Mouse (Mus musculus): ENCODE measurements around the gene Sptlc3. TPM values are rescaled to one million over a fixed set of nuclear protein-coding genes. Genes with fewer than 3 reads are reported as not detected.

Sptlc3 gene
- polyA plus RNA-seq, 1 experiment: not detected

DNA sequence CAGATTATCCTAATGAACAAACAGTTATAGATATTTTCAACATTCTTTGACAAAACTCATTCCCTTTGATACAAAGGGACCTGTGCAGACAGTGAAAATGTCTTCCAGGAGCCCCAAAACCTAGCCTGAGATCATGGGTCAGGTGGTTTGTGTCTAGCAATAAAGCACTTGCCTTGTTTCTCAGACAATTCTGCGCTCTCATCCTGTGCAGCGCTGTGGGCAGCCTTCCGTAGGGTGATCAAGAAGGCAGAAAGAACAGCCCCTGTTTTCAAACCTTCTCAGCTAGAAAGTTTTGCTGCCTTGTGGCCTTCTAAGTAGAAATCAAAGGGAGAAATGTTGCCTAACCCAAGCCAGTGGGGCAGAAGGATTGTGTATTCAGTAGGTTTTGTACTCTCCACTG lies 135.9 kb downstream of the Sptlc3 start:
- no peak for DNase-seq (ENCODE audit: low read depth in 1 of 2, low spot score in 2 of 2)
- 87% methylated on average over 3 of the region's 3 CpGs for WGBS
- Histone ChIP-seq H3K36me3 (ENCODE audit: control insufficient read depth, insufficient read depth, low read length) (no peaks in the 10 kb centered on the region), H3K4me3 (ENCODE audit: extremely low read depth, insufficient read depth, insufficient read length) (no peak overlapping the region), H3K27ac (ENCODE audit: insufficient read depth, low read length) (no peak overlapping the region), H3K4me1 (ENCODE audit: control insufficient read depth, insufficient read depth, insufficient read length) (no peaks in the 10 kb centered on the region), H3K27me3 (ENCODE audit: control insufficient read depth, insufficient read depth, low read length) (no peaks in the 10 kb centered on the region)
- no peak for TF ChIP-seq POLR2A (IDR thresholded peaks at IDR 0.05; ENCODE audit: low read depth, low read length)
- TF ChIP-seq CTCF (IDR thresholded peaks at IDR 0.05; ENCODE audit: extremely low read depth, insufficient read depth, insufficient read length, insufficient replicate concordance): no peak

DNA sequence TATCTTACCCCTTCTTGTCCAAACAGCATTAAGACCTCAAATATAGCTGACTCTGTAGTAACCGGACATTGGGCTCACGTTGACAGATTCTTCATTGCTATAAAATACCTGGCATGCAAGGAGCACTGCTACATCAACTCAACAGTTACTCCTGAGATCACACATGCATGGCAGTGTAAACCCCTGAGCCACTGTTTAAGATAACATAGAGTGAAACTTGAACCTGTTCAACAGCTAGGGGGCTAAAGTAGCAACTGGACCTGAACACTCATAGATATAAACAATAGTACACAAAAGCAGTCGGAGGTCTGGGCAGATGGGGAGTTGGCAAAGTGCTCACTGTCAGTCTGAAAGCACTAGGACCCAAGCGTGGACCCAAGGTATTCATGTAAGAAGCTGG lies 140.8 kb downstream of the Sptlc3 start:
- Histone ChIP-seq H3K27ac (ENCODE audit: insufficient read depth, low read length) (no peak overlapping the region), H3K4me1 (ENCODE audit: control insufficient read depth, insufficient read depth, insufficient read length) (no peaks in the 10 kb centered on the region), H3K36me3 (ENCODE audit: control insufficient read depth, insufficient read depth, low read length) (no peaks in the 10 kb centered on the region), H3K27me3 (ENCODE audit: control insufficient read depth, insufficient read depth, low read length) (no peaks in the 10 kb centered on the region), H3K4me3 (ENCODE audit: extremely low read depth, insufficient read depth, insufficient read length) (no peak overlapping the region)
- DNase-seq (ENCODE audit: low read depth in 1 of 2, low spot score in 2 of 2): no peak
- 80% methylated on average over 4 of the region's 4 CpGs for WGBS
- TF ChIP-seq CTCF (IDR thresholded peaks at IDR 0.05; ENCODE audit: extremely low read depth, insufficient read depth, insufficient read length, insufficient replicate concordance): no peak
- TF ChIP-seq POLR2A (IDR thresholded peaks at IDR 0.05; ENCODE audit: low read depth, low read length): no peak

DNA sequence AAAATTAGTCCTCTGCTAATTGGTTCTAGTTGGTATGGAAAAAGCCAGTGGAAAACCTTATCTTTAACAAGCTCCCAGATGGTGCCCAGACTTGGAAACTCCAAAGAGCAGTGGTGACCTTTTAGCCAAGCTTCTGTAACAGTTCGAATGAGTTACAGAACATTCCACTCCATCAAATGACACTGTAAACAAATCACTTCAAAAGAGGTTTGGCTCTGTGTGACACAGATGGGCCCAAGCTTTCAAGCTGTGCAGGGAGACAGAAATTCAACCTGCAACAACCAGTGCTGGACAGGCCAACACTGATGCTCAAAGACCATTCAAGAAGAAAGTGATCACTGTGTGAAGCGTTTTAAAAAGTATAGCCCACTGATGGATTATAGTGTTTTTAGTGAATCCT lies 144.1 kb downstream of the Sptlc3 start:
- no peaks in the 10 kb centered on the region for H3K36me3 ChIP-seq (ENCODE audit: control insufficient read depth, insufficient read depth, low read length)

DNA sequence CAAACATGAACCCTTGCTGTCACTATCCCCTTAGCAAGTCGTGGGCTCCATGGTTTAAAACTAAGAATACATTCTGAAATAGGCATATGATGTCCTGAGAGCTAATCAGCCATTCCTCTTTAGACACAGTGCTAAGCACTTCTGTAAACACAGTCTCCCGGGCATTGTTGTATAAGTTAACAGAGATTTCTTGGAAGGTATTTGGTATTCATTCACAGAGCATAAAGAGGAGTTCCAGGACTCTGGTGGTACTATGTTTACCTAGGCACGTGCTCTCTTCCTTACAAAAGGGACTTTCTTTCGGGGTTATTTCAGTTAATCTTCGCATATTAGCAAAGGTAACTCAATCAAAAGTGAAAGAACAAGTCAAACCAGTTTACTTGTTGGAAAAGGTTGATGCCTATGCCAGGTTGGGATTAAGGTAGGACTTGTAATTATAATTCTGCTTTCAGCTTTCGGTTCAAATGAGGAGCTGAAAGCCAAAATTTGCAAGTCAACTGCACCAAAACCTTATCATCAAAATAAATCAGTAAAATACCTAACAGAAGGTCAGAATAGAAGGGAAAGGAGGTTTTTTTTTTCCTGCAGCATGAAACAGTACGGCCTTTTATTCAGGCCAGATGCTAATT lies 148.2 kb downstream of the Sptlc3 start:
- H3K4me3 ChIP-seq (ENCODE audit: extremely low read depth, insufficient read depth, insufficient read length): no peak overlapping the region
- H3K4me1 ChIP-seq (ENCODE audit: control insufficient read depth, insufficient read depth, insufficient read length): no peaks in the 10 kb centered on the region
- TF ChIP-seq POLR2A (IDR thresholded peaks at IDR 0.05; ENCODE audit: low read depth, low read length): no peak
- no peak for TF ChIP-seq CTCF (IDR thresholded peaks at IDR 0.05; ENCODE audit: extremely low read depth, insufficient read depth, insufficient read length, insufficient replicate concordance)
- no peak for DNase-seq (ENCODE audit: low read depth in 1 of 2, low spot score in 2 of 2)
- H3K27me3 ChIP-seq (ENCODE audit: control insufficient read depth, insufficient read depth, low read length): no peaks in the 10 kb centered on the region
- 72% methylated on average over 7 of the region's 7 CpGs for WGBS
- no peaks in the 10 kb centered on the region for H3K36me3 ChIP-seq (ENCODE audit: control insufficient read depth, insufficient read depth, low read length)
- H3K27ac ChIP-seq (ENCODE audit: insufficient read depth, low read length): no peak overlapping the region

More for the DNA sequence above, 144.1 kb downstream of the Sptlc3 start:
- 67% methylated on average over 2 of the region's 2 CpGs for WGBS
- Histone ChIP-seq H3K4me1 (ENCODE audit: control insufficient read depth, insufficient read depth, insufficient read length) (no peaks in the 10 kb centered on the region), H3K27me3 (ENCODE audit: control insufficient read depth, insufficient read depth, low read length) (no peaks in the 10 kb centered on the region), H3K27ac (ENCODE audit: insufficient read depth, low read length) (no peak overlapping the region), H3K4me3 (ENCODE audit: extremely low read depth, insufficient read depth, insufficient read length) (no peak overlapping the region)
- no peak for TF ChIP-seq POLR2A (IDR thresholded peaks at IDR 0.05; ENCODE audit: low read depth, low read length)
- TF ChIP-seq CTCF (IDR thresholded peaks at IDR 0.05; ENCODE audit: extremely low read depth, insufficient read depth, insufficient read length, insufficient replicate concordance): no peak
- DNase-seq (ENCODE audit: low read depth in 1 of 2, low spot score in 2 of 2): no peak

DNA sequence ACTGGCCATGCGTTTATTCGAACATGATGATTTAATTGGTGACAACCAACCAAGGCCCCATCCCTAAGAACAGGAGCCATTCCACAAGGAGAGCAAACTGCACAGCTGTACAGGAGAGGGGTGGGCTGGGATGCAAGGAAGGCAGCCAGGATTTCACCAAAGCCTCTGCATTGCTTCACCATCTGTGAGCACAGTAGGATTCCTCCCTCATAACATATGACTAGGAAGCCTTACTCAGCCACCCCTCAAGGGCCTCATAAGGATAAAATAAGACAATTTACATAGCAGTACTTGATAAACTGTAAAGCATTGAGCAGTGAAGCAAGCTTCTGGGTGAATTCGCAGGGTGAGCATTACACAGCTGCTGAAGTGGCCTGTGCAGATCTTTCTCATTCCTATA lies 155.8 kb downstream of the Sptlc3 start:
- Histone ChIP-seq H3K4me1 (ENCODE audit: control insufficient read depth, insufficient read depth, insufficient read length) (no peaks in the 10 kb centered on the region), H3K27me3 (ENCODE audit: control insufficient read depth, insufficient read depth, low read length) (no peaks in the 10 kb centered on the region), H3K4me3 (ENCODE audit: extremely low read depth, insufficient read depth, insufficient read length) (no peak overlapping the region), H3K27ac (ENCODE audit: insufficient read depth, low read length) (no peak overlapping the region), H3K36me3 (ENCODE audit: control insufficient read depth, insufficient read depth, low read length) (no peaks in the 10 kb centered on the region)
- TF ChIP-seq CTCF (IDR thresholded peaks at IDR 0.05; ENCODE audit: extremely low read depth, insufficient read depth, insufficient read length, insufficient replicate concordance) (no peak), POLR2A (IDR thresholded peaks at IDR 0.05; ENCODE audit: low read depth, low read length) (no peak)
- DNase-seq (ENCODE audit: low read depth in 1 of 2, low spot score in 2 of 2): no peak
- 91% methylated on average over 3 of the region's 3 CpGs for WGBS

DNA sequence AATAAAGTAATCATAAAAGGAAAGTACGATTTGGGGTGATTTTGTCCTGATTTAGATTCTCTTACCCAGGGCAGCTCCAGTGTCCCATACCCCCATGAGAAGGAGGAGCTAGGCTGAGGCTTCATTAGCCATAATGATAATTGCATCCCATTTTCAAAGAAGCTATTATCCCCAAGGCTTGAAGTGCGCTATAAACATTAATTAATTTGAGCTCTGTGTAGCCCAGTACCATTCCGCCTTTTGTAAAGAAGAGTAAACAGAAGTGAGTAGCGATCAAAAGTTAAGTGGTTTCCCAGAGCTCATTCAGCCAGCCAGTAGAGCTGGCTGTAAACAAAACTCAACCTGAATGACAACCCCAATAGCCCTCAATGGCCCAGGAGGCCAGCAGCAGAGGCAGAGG lies 163.0 kb downstream of the Sptlc3 start:
- WGBS: 75% methylated on average over 4 of the region's 4 CpGs
- Histone ChIP-seq H3K27me3 (ENCODE audit: control insufficient read depth, insufficient read depth, low read length) (no peaks in the 10 kb centered on the region), H3K27ac (ENCODE audit: insufficient read depth, low read length) (no peak overlapping the region), H3K4me1 (ENCODE audit: control insufficient read depth, insufficient read depth, insufficient read length) (no peaks in the 10 kb centered on the region), H3K4me3 (ENCODE audit: extremely low read depth, insufficient read depth, insufficient read length) (no peak overlapping the region), H3K36me3 (ENCODE audit: control insufficient read depth, insufficient read depth, low read length) (no peaks in the 10 kb centered on the region)
- TF ChIP-seq CTCF (IDR thresholded peaks at IDR 0.05; ENCODE audit: extremely low read depth, insufficient read depth, insufficient read length, insufficient replicate concordance): no peak
- no peak for TF ChIP-seq POLR2A (IDR thresholded peaks at IDR 0.05; ENCODE audit: low read depth, low read length)
- no peak for DNase-seq (ENCODE audit: low read depth in 1 of 2, low spot score in 2 of 2)

DNA sequence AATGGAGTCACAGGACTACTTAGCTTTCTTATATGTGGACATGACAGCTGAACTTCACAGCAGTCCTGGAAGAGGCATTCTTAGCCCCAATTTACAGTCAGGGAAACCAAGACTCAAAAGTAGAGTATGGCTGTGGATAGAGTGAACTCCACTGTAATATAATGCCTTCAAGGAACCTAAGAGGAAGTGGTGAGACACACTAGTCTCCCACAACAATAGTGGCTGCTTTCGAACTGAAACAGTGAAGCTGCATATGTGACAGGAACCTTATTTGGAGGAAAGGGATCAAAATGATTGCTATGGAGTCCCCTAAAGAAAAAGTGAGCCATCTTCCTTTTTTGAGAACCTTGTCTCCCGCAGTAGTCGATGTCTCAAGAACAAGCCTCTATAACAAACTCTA lies 178.1 kb downstream of the Sptlc3 start:
- H3K4me1 ChIP-seq (ENCODE audit: control insufficient read depth, insufficient read depth, insufficient read length): no peaks in the 10 kb centered on the region
- WGBS: 35% methylated on average over 3 of the region's 3 CpGs
- no peak overlapping the region for H3K4me3 ChIP-seq (ENCODE audit: extremely low read depth, insufficient read depth, insufficient read length)
- H3K36me3 ChIP-seq (ENCODE audit: control insufficient read depth, insufficient read depth, low read length): no peaks in the 10 kb centered on the region
- TF ChIP-seq CTCF (IDR thresholded peaks at IDR 0.05; ENCODE audit: extremely low read depth, insufficient read depth, insufficient read length, insufficient replicate concordance): no peak
- TF ChIP-seq POLR2A (IDR thresholded peaks at IDR 0.05; ENCODE audit: low read depth, low read length): no peak
- H3K27ac ChIP-seq (ENCODE audit: insufficient read depth, low read length): no peak overlapping the region
- no peak for DNase-seq (ENCODE audit: low read depth in 1 of 2, low spot score in 2 of 2)
- H3K27me3 ChIP-seq (ENCODE audit: control insufficient read depth, insufficient read depth, low read length): no peaks in the 10 kb centered on the region; the same call in 1 of the 2 replicates

Data from spleen, adult 2 months (tissue).